Mouse (Mus musculus): ENCODE measurements around the gene Zfp827. TPM values are rescaled to one million over a fixed set of nuclear protein-coding genes. Genes with fewer than 3 reads are reported as not detected.
A peak's percentile ranks its signal among the peaks of the same experiment; 100 is the strongest.
"Not testable (repeated sequence)": the region's sequence is repeated elsewhere in the genome, so short reads cannot be mapped to it uniquely, and the experiment has no call there.

Zfp827 gene
- polyA plus RNA-seq, 1 experiment, result 28.8 TPM

DNA sequence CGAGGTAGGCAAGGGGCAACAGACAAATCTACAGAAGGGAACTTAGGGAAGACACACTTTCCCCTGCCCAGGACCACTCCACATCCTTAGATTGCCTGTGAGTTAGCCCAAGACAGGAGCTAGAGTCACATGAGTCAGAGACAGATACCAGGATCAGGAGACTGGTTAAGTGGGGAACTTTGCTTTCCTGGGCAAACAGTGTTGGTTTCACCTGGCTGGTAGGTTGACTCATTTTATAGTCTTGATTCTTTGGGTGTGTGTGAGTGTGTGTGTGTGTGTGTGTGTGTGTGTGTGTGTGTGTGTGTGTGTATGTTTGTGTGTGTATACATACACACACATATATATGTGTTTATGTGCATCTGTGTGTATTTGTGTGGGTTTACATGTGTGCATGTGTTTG is 93.4 kb downstream of the Zfp827 start:
- no peak for TF ChIP-seq POLR2A (IDR thresholded peaks at IDR 0.05; ENCODE audit: low read depth, low read length)
- TF ChIP-seq CTCF (IDR thresholded peaks at IDR 0.05; ENCODE audit: borderline replicate concordance, insufficient read depth, low read length), result no peak
- Histone ChIP-seq H3K4me3 (ENCODE audit: insufficient read depth, low read length) (no peak overlapping the region), H3K27ac (ENCODE audit: insufficient read depth, low read length) (no peak overlapping the region), H3K4me1 (ENCODE audit: control insufficient read depth, insufficient read depth, low read length) (no peaks in the 10 kb centered on the region)

DNA sequence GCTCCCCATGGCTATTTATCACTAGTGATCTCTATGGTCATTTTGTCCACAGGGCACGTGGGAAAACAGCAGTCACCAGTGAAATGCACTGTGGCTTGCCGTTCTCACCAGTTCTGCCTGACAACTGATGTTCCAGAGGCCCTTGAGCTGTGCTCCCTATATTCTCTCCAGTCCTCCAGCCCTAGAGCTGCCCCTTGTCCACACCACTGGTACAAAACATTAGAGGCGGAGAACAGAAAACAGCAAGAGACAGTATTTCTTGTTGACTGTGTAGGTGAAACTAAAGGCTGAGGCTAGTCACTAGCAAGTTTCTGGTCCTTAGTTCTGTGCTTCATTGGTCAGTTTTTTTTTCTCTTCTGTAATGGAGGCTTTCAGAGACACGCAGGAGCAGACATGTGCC is 96.0 kb downstream of the Zfp827 start:
- no peak for TF ChIP-seq CTCF (IDR thresholded peaks at IDR 0.05; ENCODE audit: borderline replicate concordance, insufficient read depth, low read length)
- no peak for TF ChIP-seq POLR2A (IDR thresholded peaks at IDR 0.05; ENCODE audit: low read depth, low read length)
- H3K4me1 ChIP-seq (ENCODE audit: control insufficient read depth, insufficient read depth, low read length), result no peaks in the 10 kb centered on the region
- no peak overlapping the region for H3K4me3 ChIP-seq (ENCODE audit: insufficient read depth, low read length)
- no peak overlapping the region for H3K27ac ChIP-seq (ENCODE audit: insufficient read depth, low read length)

DNA sequence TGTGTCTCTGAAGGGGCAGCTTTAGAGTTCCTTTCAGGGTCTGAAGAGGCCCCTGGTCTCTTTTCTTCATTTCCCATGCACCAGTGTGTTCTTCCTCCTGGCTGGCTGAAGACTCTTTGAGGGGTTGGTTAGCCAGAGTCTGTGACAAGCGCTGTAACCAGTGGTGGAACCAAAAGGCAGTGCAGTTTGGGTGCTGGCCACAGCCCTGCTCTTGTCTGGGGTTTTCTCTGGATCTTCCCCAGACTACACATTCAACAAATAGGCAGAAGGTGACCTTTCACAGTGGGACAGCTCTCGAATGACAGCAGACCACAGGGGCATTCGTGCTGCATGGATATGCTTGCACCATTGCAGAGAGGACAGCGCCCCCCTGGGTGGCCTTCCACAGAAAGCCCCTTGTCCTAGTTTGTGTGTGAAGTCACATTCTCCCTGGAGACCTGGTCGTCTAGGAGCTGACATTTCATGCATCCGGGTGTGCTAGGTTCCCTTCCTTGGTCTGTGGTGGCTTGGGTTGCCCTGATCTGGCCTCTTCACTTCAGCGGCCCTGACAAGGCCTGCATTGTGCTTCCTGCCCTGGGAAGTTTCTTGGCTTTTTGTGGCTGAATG is 99.1 kb downstream of the Zfp827 start:
- Histone ChIP-seq H3K27ac (ENCODE audit: insufficient read depth, low read length) (no peak overlapping the region), H3K4me3 (ENCODE audit: insufficient read depth, low read length) (no peak overlapping the region), H3K4me1 (ENCODE audit: control insufficient read depth, insufficient read depth, low read length) (no peaks in the 10 kb centered on the region)
- no peak for TF ChIP-seq CTCF (IDR thresholded peaks at IDR 0.05; ENCODE audit: borderline replicate concordance, insufficient read depth, low read length)
- no peak for TF ChIP-seq POLR2A (IDR thresholded peaks at IDR 0.05; ENCODE audit: low read depth, low read length)

DNA sequence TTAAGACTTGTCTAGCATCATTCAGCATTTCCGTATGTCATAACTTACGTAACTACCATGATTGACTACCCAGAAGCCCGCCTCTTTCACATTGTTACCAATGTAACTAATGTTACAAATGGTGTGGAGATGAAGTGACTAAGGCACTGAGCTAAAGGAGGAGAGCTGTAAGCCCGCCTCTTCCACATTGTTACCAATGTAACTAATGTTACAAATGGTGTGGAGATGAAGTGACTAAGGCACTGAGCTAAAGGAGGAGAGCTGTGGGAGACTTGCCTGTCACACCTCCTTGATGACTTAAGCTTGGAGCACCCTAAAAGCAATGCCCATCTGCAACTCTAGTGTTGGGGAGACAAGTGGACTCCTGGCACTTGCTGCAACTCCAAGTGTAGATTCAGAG is 100.3 kb downstream of the Zfp827 start:
- not testable (repeated sequence) for H3K4me1 ChIP-seq (ENCODE audit: control insufficient read depth, insufficient read depth, low read length); H3K27ac ChIP-seq (ENCODE audit: insufficient read depth, low read length); H3K4me3 ChIP-seq (ENCODE audit: insufficient read depth, low read length)

DNA sequence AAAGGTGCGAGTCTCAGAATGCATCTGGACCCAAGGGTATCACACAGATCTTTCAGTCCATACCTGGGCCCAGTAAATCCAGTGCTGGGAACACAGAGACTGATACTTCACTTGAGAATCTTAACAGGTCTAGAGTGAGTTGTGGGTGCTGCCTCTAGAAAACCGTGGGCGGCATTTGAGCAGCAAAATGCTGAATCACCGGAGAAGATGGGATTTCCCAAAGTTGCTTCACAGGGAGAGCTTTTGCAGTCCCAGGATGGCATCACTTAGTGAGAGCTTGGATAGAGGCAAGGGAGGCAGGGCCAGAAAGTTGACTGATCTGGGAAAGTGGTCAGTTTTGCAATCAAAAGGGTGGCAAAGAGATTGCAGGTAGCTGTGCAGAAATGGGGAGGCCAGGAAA is 111.4 kb downstream of the Zfp827 start:
- H3K27ac ChIP-seq (ENCODE audit: insufficient read depth, low read length), result peak overlapping the region; percentile 33
- no peaks in the 10 kb centered on the region; the same call in 1 of the 2 replicates for H3K4me1 ChIP-seq (ENCODE audit: control insufficient read depth, insufficient read depth, low read length)
- TF ChIP-seq POLR2A (IDR thresholded peaks at IDR 0.05; ENCODE audit: low read depth, low read length) (no peak), CTCF (IDR thresholded peaks at IDR 0.05; ENCODE audit: borderline replicate concordance, insufficient read depth, low read length) (no peak)
- H3K4me3 ChIP-seq (ENCODE audit: insufficient read depth, low read length), result no peak overlapping the region

DNA sequence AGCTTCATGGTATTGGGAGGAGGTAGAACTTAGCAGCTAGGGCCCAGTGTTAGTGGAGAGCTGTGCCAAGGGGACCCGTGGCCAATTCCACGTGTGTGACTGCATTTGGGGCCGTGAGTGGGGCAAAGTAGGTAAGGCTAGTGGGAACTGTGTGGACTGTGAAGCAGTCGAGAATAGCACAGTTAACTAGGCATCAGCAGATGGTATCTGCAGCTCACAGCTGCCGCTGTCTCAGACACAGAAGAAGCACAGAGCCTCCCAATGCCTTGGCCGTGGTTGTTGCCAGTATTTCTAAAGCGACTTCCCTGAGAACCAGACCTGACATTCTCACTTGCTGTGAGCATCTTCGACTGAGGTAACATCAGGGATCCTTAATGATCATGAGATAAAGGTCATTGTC is 112.7 kb downstream of the Zfp827 start:
- H3K4me1 ChIP-seq (ENCODE audit: control insufficient read depth, insufficient read depth, low read length), result no peaks in the 10 kb centered on the region; the same call in 1 of the 2 replicates
- TF ChIP-seq POLR2A (IDR thresholded peaks at IDR 0.05; ENCODE audit: low read depth, low read length), result no peak
- no peak for TF ChIP-seq CTCF (IDR thresholded peaks at IDR 0.05; ENCODE audit: borderline replicate concordance, insufficient read depth, low read length)
- H3K4me3 ChIP-seq (ENCODE audit: insufficient read depth, low read length), result no peak overlapping the region
- no peak overlapping the region for H3K27ac ChIP-seq (ENCODE audit: insufficient read depth, low read length)

DNA sequence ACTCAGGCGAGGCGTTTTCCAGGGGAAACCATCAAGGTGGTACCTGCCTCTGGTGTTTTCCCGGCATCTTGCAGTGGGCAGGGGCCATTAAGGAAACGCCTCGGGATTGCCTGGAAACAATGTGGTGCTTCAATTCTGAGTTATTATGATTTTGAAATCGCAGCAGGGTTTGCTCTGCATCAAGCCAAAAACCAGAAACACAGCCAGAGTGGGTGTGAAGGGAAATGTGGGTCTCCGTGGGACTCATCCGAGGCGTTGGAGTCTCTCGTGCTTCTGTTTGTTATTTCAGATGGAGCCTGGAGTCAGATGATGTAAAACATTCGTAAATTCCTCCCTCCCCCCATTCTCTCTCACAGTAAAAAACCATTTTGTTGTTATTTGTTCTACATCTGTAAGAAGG is 113.4 kb downstream of the Zfp827 start:
- TF ChIP-seq POLR2A (IDR thresholded peaks at IDR 0.05; ENCODE audit: low read depth, low read length) (no peak), CTCF (IDR thresholded peaks at IDR 0.05; ENCODE audit: borderline replicate concordance, insufficient read depth, low read length) (no peak)
- Histone ChIP-seq H3K27ac (ENCODE audit: insufficient read depth, low read length) (no peak overlapping the region), H3K4me3 (ENCODE audit: insufficient read depth, low read length) (no peak overlapping the region), H3K4me1 (ENCODE audit: control insufficient read depth, insufficient read depth, low read length) (no peaks in the 10 kb centered on the region; the same call in 1 of the 2 replicates)

DNA sequence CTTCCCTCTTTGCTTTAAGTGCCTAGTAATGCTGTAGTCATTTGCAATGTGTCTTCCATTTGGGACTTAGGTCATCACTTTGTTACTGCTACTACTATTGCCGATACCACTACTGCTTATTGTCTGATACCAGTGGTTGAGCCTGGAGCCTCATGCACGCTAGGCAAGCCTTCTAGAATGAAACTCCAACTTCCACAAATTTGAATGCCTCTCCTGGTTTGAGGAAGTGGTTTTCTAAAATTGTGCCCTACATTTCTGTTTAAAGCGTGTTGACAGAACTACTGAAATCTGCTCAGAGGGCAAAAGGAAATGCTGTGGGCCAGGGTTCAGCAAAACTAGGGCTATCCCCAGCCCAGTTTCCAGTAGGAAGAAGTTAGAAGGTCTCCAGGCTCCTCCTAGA is 115.5 kb downstream of the Zfp827 start:
- Histone ChIP-seq H3K27ac (ENCODE audit: insufficient read depth, low read length) (no peak overlapping the region), H3K4me3 (ENCODE audit: insufficient read depth, low read length) (no peak overlapping the region)
- TF ChIP-seq POLR2A (IDR thresholded peaks at IDR 0.05; ENCODE audit: low read depth, low read length) (no peak), CTCF (IDR thresholded peaks at IDR 0.05; ENCODE audit: borderline replicate concordance, insufficient read depth, low read length) (no peak)

DNA sequence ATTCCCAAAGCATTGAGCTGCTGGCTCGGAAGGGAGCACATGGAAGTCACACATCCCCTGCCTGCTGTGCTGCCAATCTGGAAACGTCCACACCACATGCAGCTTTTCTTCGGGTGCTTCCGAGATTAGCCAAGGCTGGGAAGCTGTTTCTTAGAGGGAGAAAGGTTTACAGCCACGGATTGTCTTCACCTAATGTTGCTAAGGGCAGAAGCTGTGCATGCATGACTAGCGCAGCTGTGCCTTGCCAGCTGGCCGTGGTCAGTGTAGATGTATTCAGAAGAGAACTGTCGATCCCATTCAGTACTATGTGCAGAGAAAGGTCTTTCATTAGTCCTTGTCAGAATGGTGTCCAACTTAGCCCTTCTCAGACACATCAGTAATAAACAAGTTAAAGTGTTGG is 117.0 kb downstream of the Zfp827 start:
- H3K4me1 ChIP-seq (ENCODE audit: control insufficient read depth, insufficient read depth, low read length), result no peaks in the 10 kb centered on the region; the same call in 1 of the 2 replicates
- no peak overlapping the region for H3K27ac ChIP-seq (ENCODE audit: insufficient read depth, low read length)
- TF ChIP-seq POLR2A (IDR thresholded peaks at IDR 0.05; ENCODE audit: low read depth, low read length), result no peak
- no peak for TF ChIP-seq CTCF (IDR thresholded peaks at IDR 0.05; ENCODE audit: borderline replicate concordance, insufficient read depth, low read length)
- H3K4me3 ChIP-seq (ENCODE audit: insufficient read depth, low read length), result no peak overlapping the region

More for the DNA sequence above, 115.5 kb downstream of the Zfp827 start:
- H3K4me1 ChIP-seq (ENCODE audit: control insufficient read depth, insufficient read depth, low read length), result no peaks in the 10 kb centered on the region; the same call in 1 of the 2 replicates

DNA sequence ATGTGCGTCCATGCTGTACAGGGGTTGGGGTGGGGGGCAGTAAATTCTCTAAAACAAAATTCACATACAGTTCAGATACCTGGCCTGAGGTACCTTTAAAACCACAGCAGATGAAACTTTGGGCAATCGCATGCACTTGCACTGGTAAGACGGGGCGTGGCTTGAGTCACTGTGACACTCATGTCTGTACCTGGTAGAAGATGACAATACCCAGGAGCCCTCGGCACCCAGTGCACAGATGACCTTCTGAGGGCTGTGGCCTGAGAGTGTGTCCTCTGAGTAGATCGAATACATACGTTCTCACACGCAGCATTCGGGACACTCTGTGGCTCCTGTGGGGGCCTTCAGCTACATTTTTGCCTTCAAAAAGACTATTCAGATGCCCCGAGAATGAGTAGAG is 117.4 kb downstream of the Zfp827 start:
- Histone ChIP-seq H3K4me1 (ENCODE audit: control insufficient read depth, insufficient read depth, low read length) (peaks cover under 1% of the 10 kb centered on the region; the same call in 1 of the 2 replicates), H3K4me3 (ENCODE audit: insufficient read depth, low read length) (no peak overlapping the region), H3K27ac (ENCODE audit: insufficient read depth, low read length) (no peak overlapping the region)
- TF ChIP-seq CTCF (IDR thresholded peaks at IDR 0.05; ENCODE audit: borderline replicate concordance, insufficient read depth, low read length) (no peak), POLR2A (IDR thresholded peaks at IDR 0.05; ENCODE audit: low read depth, low read length) (no peak)

DNA sequence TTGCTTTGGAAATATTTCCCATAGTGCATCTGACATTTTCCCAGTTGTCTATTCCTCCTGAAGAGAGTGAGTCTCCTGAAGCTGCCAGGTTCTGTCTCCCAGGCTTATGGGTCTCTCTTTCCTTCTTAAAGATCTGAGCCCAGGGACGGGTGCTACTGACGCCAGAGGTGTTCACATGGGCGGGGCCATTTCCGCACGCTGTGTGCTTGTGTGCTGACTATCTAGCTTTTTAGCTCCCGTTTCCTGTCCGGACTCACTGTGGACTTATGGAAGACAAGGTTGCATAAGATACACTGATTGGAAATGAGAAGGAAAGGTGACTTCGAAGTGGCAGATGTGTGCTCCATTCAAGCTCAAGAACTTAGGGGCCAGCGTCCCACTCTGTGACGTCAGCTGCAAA is 120.6 kb downstream of the Zfp827 start:
- no peak for TF ChIP-seq POLR2A (IDR thresholded peaks at IDR 0.05; ENCODE audit: low read depth, low read length)
- no peak for TF ChIP-seq CTCF (IDR thresholded peaks at IDR 0.05; ENCODE audit: borderline replicate concordance, insufficient read depth, low read length)

More for the DNA sequence above, 120.6 kb downstream of the Zfp827 start:
- Histone ChIP-seq H3K27ac (ENCODE audit: insufficient read depth, low read length) (no peak overlapping the region), H3K4me3 (ENCODE audit: insufficient read depth, low read length) (no peak overlapping the region), H3K4me1 (ENCODE audit: control insufficient read depth, insufficient read depth, low read length) (peaks cover 4% of the 10 kb centered on the region; the same call in 1 of the 2 replicates)

Data from embryonic fibroblast, embryonic 13.5 days (primary cell).